Comparison of ENCODE assay signal across 10 mouse cellular contexts in the genomic region with DNA sequence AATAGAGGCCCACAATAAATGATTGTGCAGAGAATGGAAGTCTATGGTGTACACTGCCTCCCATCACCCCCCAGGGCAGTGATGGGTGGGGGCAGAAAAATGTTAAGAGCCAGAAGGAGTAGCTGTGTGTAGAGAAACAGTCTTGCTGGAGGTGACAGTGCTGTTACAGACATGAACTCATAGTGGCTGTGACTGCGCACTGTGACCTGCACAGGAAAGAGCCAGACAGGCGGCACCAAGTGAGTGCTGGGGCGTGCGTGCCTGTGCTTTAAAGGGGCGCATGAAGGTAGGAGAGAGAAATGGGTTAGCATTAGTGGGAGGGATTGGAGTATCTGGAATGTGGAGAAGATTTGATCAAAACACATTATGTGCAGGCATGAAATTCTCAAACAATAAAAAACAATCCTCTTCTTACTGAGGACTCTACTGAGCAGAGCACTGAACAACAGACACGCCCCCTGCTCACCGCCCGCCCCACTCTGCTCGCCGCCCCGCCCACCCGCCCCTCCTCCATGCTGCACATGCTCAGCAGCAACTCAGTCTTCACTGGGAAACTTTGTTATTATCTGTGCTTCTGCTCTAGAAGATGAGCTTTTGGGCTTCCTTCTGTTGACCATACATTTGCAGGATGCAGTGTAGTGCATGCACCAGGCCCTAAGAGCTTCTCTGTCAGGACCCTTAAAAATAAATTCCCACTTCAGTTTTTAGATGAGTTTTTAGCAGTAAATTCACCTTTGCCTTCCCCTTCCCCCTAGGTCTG. TPM values are rescaled to one million over a fixed set of nuclear protein-coding genes. Genes with fewer than 3 reads are reported as not detected.
A peak's percentile ranks its signal among the peaks of the same experiment; 100 is the strongest.
DNase-seq lines count a peak whose midpoint lies in the region; ATAC-seq lines count a peak whose summit lies in the region.
"Had no signal": no experiment of that assay in that cellular context is flagged by ENCODE, and none has a peak within 500 bp of the region (broad histone marks: within the 10 kb centered on the region; RNA-seq: fewer than 3 reads in every experiment).

No protein-coding gene starts in this region.

- intact Hi-C loops in left cerebral cortex, postnatal 10 days (cut with DNase I), result no loop called here

- DNase-seq in ES-CJ7 (ENCODE audit: low read depth, low spot score), result peak; percentile 13
- peak; percentile 66 for DNase-seq in embryo, embryonic 11 days
- no peak for DNase-seq in intestine, embryonic 14.5 days (ENCODE audit: low spot score)
- no peak for DNase-seq in left cerebral cortex, postnatal 10 days (ENCODE audit: extremely low spot score in 1 of 2, low spot score in 2 of 2)
- no peak for DNase-seq in adrenal gland, adult (ENCODE audit: inconsistent age in 2 of 2, low spot score in 1 of 2)
- DNase-seq: thymus, adult 2 months had no signal

- H3K4me1 ChIP-seq in intestine, embryonic 14.5 days (replicated peaks; ENCODE audit: control insufficient read depth, insufficient read depth, low read length), result no peaks in the 10 kb centered on the region
- no peaks in the 10 kb centered on the region for H3K4me1 ChIP-seq in liver, embryonic 16.5 days (ENCODE audit: control insufficient read depth, low read depth, low read length)

- H3K27me3 ChIP-seq in intestine, embryonic 14.5 days (replicated peaks; ENCODE audit: control insufficient read depth, insufficient read depth, low read length), result no peaks in the 10 kb centered on the region
- H3K27me3 ChIP-seq in liver, embryonic 16.5 days (ENCODE audit: control insufficient read depth, insufficient read depth, low read depth, low read length), result no peaks in the 10 kb centered on the region

- H3K9ac ChIP-seq in intestine, embryonic 14.5 days (ENCODE audit: low read length), result no peak overlapping the region
- no peak overlapping the region for H3K9ac ChIP-seq in liver, embryonic 16.5 days (ENCODE audit: low read depth, low read length)

- H3K4me2 ChIP-seq in intestine, embryonic 14.5 days (ENCODE audit: low read length), result peak overlapping the region; percentile 29
- peak overlapping the region; percentile 17; the same call in 1 of the 2 replicates for H3K4me2 ChIP-seq in liver, embryonic 16.5 days (ENCODE audit: low read depth, low read length)

- H3K4me3 ChIP-seq in intestine, embryonic 14.5 days (ENCODE audit: low read depth, low read length), result no peak overlapping the region
- H3K4me3 ChIP-seq in liver, embryonic 16.5 days (ENCODE audit: low read depth, low read length), result no peak overlapping the region
- H3K4me3 ChIP-seq: erythroblast, embryonic 14.5 days had no signal

- no peaks in the 10 kb centered on the region for H3K36me3 ChIP-seq in intestine, embryonic 14.5 days (ENCODE audit: control insufficient read depth, insufficient read depth, low read length)
- H3K36me3 ChIP-seq in liver, embryonic 16.5 days (ENCODE audit: control insufficient read depth, insufficient read depth), result no peaks in the 10 kb centered on the region

- no peak overlapping the region for H3K27ac ChIP-seq in intestine, embryonic 14.5 days (ENCODE audit: low read depth)
- H3K27ac ChIP-seq in liver, embryonic 16.5 days (ENCODE audit: low read length), result no peak overlapping the region

- peak; percentile 81 for ATAC-seq in intestine, embryonic 14.5 days (replicated peaks; ENCODE audit: low FRiP score, low TSS enrichment, low read depth)
- ATAC-seq in liver, embryonic 16.5 days (ENCODE audit: low read depth), result peak; percentile 63
- ATAC-seq in cerebellum, adult (ENCODE audit: insufficient number of reproducible peaks, low FRiP score, low TSS enrichment), result no peak
- no peak for ATAC-seq in granulocyte monocyte progenitor cell, adult 5-6 weeks (replicated peaks; ENCODE audit: poor library complexity, severe bottlenecking)

- 45% methylated on average over 12 of the region's 12 CpGs for WGBS in intestine, embryonic 14.5 days
- 48% methylated on average over 12 of the region's 12 CpGs for WGBS in liver, embryonic 16.5 days (ENCODE audit: insufficient replicate concordance)

- H3K9me3 ChIP-seq in intestine, embryonic 14.5 days (ENCODE audit: control insufficient read depth, low read length), result no peaks in the 10 kb centered on the region
- H3K9me3 ChIP-seq in liver, embryonic 16.5 days (replicated peaks; ENCODE audit: control insufficient read depth, low read length), result peaks cover 3% of the 10 kb centered on the region; the same call in 1 of the 2 replicates

RNA-seq across cellular contexts. Expression of a gene that starts 31.6 kb away (rescaled TPM):
- polyA plus RNA-seq in intestine, embryonic 14.5 days (2014; fragmentation: Nextera tagmentation; extraction: Ambion mirVana), result not detected in 2 replicates
- polyA plus RNA-seq in liver, embryonic 16.5 days (2015; fragmentation: Nextera tagmentation; extraction: Ambion mirVana), result 0.09 TPM in 1 of 2 replicates, not detected in the other
- not detected in 2 replicates for total RNA-seq in granulocyte monocyte progenitor cell, adult 5-6 weeks (2014; fragmentation: Nextera tagmentation)
- not detected in 2 replicates for total RNA-seq in granulocyte monocyte progenitor cell, adult 5-6 weeks (2017)
- not detected for total RNA-seq in left cerebral cortex, postnatal 10 days (2021)
- polyA plus RNA-seq: erythroblast, embryonic 14.5 days; thymus, adult 2 months had no signal

RNA-seq across cellular contexts. Expression of a gene that starts 41.3 kb away (rescaled TPM):
- 0.28 and 0.73 TPM in 2 replicates for polyA plus RNA-seq in intestine, embryonic 14.5 days (2014; fragmentation: Nextera tagmentation; extraction: Ambion mirVana)
- polyA plus RNA-seq in liver, embryonic 16.5 days (2015; fragmentation: Nextera tagmentation; extraction: Ambion mirVana), result 0.07 and 0.14 TPM in 2 replicates
- total RNA-seq in granulocyte monocyte progenitor cell, adult 5-6 weeks (2014; fragmentation: Nextera tagmentation), result not detected in 2 replicates
- not detected in 2 replicates for total RNA-seq in granulocyte monocyte progenitor cell, adult 5-6 weeks (2017)
- under 1 TPM; 0.26 to 0.88 TPM for total RNA-seq in left cerebral cortex, postnatal 10 days (2021)
- polyA plus RNA-seq: erythroblast, embryonic 14.5 days had no signal

RNA-seq across cellular contexts. Expression of a gene that starts 45.9 kb away (rescaled TPM):
- 845 and 1,000 TPM in 2 replicates for polyA plus RNA-seq in intestine, embryonic 14.5 days (2014; fragmentation: Nextera tagmentation; extraction: Ambion mirVana)
- 457 and 494 TPM in 2 replicates for polyA plus RNA-seq in liver, embryonic 16.5 days (2015; fragmentation: Nextera tagmentation; extraction: Ambion mirVana)
- 630 and 670 TPM in 2 replicates for total RNA-seq in granulocyte monocyte progenitor cell, adult 5-6 weeks (2014; fragmentation: Nextera tagmentation)
- total RNA-seq in granulocyte monocyte progenitor cell, adult 5-6 weeks (2017), result 410 and 442 TPM in 2 replicates
- total RNA-seq in left cerebral cortex, postnatal 10 days (2021), result 100 to 1,000 TPM; 467 TPM

Comparison
In these comparisons a context has a peak if more than half of its experiments do, and no peak if none do; other contexts are left out.
1. DNase-seq: peak in ES-CJ7 (single experiment) and embryo, embryonic 11 days (single experiment); none in intestine, embryonic 14.5 days (single experiment), left cerebral cortex, postnatal 10 days (0 of 2) and adrenal gland, adult (0 of 2).
2. ATAC-seq: peak in intestine, embryonic 14.5 days (single experiment) and liver, embryonic 16.5 days (single experiment); none in cerebellum, adult (single experiment) and granulocyte monocyte progenitor cell, adult 5-6 weeks (single experiment).